Mouse (Mus musculus): ENCODE data around the gene Rab20.

DNA sequence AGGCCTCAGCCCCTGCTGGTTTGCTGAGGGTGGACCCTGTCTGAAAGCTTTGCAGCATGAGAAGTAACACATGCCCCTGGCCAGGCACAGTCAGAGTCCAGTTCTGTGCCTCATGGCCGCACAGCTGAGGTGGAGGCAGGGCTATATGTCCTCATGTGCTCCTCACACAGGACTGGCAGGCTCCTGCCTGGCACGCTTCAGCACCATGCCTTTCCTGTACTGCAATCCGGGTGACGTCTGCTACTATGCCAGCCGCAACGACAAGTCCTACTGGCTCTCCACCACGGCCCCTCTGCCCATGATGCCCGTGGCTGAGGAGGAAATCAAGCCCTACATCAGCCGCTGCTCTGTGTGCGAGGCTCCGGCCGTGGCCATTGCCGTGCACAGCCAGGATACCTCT, 32.7 kb downstream of the Rab20 start:
- no peak for TF ChIP-seq POLR2A (IDR thresholded peaks at IDR 0.05; ENCODE audit: borderline replicate concordance, low read depth, low read length)
- TF ChIP-seq CTCF (IDR thresholded peaks at IDR 0.05; ENCODE audit: low read depth, low read length): no peak
